Mouse (Mus musculus) urinary bladder, adult 2 months (tissue): ENCODE results near the gene Mmp28. TPM values are rescaled to one million over a fixed set of nuclear protein-coding genes. Genes with fewer than 3 reads are reported as not detected.

Experiments
- DNase-seq: peaks from one replicate; pipeline ENCODE4 v3.0.0; 2022; ENCODE audit warnings: low spot score
- polyA plus RNA-seq: library from polyadenylated mRNA; depleted of rRNA; stranded (reverse); fragments of >200 nt; gene quantifications from 2 replicates; pipeline ENCODE4 v1.2.3, GENCODE M21; 2012

The Mmp28 gene
- polyA plus RNA-seq, 1 experiment = 12.7 TPM

DNA sequence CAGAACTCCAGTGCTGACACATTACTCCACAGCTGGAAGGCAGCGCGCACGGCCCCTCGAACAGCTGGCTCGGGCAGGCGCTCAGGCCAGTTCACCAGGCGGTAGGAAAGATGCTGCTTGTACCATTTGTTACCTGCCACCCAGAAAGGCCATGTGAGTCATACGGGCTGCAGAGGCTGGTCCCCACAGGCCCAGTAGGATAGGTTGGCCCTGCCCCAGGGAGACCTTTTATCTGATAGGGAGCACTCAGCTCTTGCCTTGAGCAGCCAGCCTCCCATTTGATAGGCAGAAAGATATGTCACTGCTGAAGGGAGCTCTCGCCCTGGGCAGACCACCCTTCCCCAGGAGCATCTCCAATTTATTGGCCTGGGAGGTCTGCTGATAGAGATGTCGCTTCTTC, 15.3 kb downstream of the Mmp28 start:
- DNase-seq = no peak

DNA sequence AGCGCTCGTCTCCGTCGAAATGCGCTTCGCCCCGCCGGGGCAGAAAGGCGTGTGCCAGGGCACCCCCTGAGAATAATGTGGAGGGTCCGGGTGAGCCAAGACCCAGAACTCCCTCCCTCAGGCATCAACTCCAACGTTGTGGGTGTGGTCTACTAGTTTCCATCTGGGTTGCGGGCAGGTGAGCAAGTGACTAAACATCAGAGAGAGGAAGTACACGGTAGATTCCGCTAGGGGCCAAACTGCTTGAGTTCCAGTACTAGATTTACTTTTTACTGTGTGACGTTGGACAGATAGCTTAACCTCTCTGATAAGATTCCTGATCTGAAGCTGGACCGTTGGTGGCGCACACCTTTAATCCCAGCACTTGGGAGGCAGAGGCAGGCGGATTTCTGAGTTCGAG, 17.9 kb downstream of the Mmp28 start:
- DNase-seq = no peak

DNA sequence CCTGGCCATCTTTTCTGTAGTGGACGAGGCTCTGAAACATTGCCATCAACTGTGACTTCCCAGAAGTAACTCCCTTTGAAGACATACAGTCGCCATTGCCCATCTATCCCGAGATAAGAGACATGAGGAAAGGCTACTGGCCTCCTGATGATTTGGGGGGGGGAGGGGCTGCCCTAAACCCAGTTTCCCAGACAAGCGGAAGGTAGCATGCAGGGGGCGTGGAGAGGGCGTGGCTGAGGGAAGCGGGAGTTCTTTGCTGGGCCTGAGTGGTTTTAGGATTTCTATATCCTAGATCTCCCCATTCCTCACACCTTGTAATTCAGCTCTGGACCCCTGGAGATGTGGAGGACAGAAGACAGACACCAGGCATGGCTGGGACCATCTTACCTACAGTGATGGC, 19.0 kb downstream of the Mmp28 start:
- no peak for DNase-seq

- no peak for DNase-seq
Measured at GRCm38 (mm10) chr11:83442596-83443267, 20.1 kb downstream of the Mmp28 start.

DNA sequence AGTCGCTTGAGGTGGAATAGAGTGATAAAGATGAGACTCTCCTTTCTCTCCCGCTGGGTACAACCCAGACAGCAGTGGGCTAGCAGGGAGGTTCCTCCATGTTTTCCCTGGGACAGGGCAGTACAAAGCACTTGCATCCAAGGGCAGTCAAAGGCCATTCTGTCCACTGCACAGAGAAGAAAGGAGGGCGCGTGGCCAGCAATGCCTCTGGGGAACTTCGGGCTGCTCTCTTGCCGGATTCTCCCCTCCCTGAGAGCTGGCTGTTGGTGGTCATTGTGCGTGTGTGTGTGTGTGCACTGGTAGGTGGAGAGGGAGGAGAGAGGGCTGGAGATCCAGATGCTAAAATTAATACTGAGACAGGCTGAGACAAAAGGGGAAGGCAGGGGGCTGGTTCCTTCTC, 21.6 kb downstream of the Mmp28 start:
- DNase-seq = no peak

GRCm38 (mm10) chr11:83440081-83441064, 22.5 kb downstream of the Mmp28 start:
- DNase-seq = peak; percentile 79

GRCm38 (mm10) chr11:83439426-83440060, 23.3 kb downstream of the Mmp28 start:
- no peak for DNase-seq

GRCm38 (mm10) chr11:83437377-83437776, 25.5 kb downstream of the Mmp28 start, which contains the start of gene 1700020L24Rik:
Gene 1700020L24Rik (plus strand): TSS chr11:83437677.
- DNase-seq = no peak

GRCm38 (mm10) chr11:83432533-83432932, 30.3 kb downstream of the Mmp28 start:
- no peak for DNase-seq

DNA sequence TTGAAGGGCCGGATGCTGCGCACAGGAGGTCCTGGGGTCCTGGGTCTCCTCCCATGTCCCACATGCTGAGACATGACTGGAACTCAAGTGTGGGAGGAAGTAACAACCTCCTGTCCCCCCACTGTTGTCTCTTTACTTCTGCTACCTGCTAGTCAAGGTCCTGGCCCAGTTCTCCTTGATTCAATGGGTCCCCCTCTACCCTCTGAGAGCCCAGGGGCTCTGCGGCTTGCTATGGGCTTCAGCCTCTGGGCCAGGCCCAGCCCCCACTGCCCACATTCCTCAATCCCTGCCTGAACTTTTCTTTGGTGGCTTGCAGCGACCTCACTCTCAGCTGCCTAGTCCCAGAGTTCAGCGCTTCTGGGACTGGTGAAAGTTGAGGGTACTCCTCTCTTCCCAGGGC, 33.5 kb downstream of the Mmp28 start, which contains the start of gene Gas2l2:
Gene Gas2l2, minus strand, starts transcription at position 101 of the 400 bp plus-strand sequence.
- no peak for DNase-seq

- DNase-seq = no peak
Measured at GRCm38 (mm10) chr11:83426964-83427363, 35.9 kb downstream of the Mmp28 start.

DNA sequence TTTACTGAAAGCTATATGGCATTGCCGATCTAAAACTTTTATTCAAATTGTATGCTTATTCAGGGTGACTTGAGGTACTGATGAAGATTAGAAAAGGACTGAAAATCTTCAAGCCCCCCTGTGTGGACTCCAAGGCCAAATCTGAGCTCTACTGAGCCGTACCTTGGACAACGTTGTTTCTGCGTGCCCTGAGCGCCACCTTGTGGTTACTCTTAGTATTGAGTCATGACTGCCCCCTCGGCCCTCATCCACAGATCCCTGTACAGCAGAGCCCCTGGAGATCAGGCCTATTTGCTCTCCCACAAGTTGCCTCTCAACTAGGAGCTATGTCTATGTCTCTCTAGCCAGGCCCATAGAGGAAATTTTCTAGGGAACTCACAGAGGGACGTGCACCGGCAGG, 38.2 kb downstream of the Mmp28 start:
- no peak for DNase-seq

GRCm38 (mm10) chr11:83421305-83421704, 41.6 kb downstream of the Mmp28 start:
- peak; percentile 50 for DNase-seq

DNA sequence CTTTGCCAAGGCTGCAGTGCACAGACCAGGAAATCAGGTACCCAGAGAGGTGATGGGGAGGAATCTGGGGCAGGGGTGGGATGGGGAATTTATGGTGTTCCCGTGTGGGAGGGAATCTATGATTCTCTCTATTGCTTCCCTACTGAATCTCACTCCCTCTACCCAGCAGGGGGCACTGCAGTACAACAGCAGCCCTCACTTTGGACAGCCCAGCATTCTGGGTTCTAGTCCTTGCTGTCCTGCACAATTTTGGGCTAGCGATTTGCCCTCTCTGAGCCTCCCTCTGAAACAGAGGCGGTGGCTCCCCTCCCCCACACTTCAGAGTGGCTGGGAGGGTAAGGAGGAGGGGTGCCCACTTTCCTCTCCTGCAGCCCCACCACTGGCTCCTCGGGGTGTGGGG, 42.5 kb downstream of the Mmp28 start:
- no peak for DNase-seq

DNA sequence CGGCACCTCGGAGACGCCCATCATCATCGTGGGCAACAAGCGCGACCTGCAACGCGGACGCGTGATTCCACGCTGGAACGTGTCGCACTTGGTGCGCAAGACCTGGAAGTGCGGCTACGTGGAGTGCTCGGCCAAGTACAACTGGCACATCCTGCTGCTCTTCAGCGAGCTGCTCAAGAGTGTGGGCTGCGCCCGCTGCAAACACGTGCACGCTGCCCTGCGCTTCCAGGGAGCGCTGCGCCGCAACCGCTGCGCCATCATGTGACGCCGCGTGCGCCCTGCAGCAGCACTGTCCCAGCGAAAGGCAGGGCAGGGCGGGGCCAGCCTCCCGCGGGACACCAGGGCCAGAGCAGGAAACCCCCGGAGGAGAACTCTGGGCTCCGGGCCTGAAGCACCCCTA, 44.3 kb downstream of the Mmp28 start:
- no peak for DNase-seq

DNA sequence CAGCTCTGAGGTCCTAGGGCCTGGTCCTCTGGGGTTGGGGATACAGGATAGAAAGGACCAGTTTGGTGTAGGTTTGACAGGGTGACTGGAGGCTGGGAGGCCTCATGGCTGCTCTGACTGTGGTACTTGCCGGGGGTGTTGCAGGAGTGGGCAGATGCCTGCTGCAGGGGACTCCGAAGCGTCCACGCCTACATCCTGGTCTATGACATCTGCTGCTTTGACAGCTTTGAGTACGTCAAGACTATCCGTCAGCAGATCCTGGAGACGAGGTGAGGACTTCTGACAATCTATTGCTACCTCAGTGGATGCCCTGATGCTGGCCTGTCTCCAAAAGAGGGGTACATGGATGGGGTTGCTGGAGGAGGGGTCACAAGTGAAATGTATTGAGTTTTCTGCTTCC, 45.2 kb downstream of the Mmp28 start:
- DNase-seq = no peak

DNA sequence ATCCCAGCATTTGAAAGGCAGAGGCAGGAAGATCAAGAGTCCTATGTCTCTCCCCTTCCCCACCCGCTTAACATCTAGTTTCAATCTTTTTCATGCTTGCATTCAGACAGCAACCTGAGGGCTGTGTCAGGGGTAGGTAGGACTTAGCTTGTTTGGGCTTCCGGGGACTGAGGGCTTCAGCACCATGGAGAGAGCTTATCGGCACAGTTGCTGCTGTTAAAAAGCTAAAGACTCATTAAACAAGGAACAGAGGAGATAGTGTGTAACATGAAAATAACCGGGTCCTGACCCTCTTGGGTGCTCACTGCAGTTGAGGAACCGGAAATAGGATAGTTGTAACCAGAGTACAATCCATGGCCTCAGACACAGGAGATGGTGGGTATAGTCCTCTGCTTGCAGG, 45.8 kb downstream of the Mmp28 start:
- DNase-seq = no peak

DNA sequence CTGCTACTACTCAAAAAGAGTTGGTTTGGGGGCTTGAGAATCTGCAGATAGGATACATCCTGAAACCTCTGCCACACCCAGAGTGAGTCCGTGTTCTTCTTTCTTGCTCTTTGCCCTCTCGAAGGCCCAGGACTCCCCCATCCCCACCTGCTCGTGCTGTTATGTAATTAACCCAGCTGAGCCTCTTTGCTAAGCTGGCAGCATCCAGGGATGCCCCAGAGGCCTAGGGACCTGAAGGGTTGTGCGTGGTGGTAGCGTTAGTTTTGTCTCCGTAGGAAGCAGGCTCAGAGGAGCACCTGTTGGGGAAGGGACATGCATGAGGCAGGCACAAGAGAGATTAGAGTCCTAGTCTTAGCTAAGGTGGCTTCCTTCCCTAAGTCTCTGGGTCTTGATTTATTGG, 52.4 kb downstream of the Mmp28 start:
- no peak for DNase-seq

- no peak for DNase-seq
Measured at GRCm38 (mm10) chr11:83409792-83410291, 53.0 kb downstream of the Mmp28 start.

DNA sequence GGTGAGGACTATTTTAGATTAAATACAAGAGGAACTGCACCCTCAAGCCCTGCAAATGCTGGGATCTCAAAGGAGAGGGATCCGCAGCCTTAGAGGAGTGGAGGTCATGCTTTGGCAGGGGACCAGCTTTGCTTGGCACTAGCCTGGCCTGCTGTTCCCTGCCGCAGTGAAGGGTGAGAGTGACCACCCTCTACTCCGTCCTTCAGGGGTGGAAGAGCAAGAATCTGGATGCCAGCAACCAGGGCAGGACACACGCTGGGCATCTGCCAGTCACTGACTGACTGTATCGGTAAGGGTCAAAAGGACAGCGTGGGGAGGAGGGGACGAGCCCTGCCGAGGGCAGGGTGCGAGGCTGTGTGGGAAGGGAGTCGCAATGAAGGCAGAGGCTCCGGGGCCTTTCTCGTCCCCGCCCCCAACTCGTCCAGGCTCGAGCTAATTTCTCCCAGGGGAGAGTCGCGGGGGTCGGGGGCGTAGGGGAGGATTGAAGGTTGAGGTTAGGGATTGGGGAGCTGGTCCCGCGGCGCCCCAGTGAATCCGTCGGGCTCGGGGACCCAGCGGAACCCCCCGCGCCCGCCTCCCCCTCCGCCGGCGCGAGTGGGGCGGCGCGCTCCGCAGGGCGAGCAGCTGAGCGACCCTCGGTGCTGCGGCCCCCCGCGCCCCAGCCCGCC, 53.6 kb downstream of the Mmp28 start, which contains the start of gene Rasl10b:
Gene Rasl10b, plus strand, starts transcription at position 51 of the 668 bp plus-strand sequence.
- no peak for DNase-seq

DNA sequence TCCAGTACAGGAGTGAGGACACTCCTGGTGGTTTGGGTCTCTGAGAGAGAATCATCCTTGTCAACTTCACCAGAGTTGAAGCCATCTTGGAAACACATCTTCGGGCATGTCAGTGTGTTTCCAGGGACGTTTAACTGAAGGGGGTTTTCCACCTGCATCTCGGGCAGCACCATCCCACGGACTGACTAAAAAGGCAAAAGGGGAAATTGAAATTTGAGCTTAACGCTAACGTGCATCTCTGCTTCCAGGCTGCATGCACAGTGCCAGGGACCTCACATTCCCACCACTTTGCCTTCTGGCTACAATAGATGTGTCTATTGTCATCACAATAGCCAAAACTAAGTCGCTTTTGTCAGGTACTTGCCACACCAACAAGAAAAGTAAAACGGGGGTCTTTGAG, 54.6 kb downstream of the Mmp28 start:
- DNase-seq = no peak
